Mouse (Mus musculus): Measurements from ENCODE around the gene Arhgef38.

Gene Arhgef38

DNA sequence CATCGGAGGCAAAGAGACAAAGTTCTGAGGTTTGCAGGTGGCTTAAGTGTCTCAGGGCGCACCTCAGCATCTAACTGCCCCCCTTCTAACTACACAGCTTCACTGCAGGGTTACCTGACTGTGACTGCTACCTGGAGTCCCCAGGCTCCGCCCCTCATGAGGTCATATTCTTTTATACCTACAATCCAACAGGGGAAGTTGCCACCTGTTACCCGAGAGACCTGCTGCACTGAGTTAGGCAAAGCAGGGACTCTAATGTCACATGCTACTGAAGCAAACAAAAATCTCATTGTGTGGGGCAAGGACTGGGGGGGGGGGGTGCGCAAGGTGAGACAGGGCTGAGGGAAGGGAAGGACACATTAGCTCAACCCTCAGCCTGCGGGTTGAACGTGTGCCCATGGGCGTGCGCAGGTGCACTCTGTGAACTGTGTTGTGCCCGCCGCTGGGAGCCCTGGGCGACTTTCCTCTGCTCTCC is at the start of gene Arhgef38:
Gene Arhgef38 (minus strand): TSS at position 129 of the 475 bp plus-strand sequence.
- no peak for DNase-seq (ENCODE audit: low read depth, low spot score)

DNA sequence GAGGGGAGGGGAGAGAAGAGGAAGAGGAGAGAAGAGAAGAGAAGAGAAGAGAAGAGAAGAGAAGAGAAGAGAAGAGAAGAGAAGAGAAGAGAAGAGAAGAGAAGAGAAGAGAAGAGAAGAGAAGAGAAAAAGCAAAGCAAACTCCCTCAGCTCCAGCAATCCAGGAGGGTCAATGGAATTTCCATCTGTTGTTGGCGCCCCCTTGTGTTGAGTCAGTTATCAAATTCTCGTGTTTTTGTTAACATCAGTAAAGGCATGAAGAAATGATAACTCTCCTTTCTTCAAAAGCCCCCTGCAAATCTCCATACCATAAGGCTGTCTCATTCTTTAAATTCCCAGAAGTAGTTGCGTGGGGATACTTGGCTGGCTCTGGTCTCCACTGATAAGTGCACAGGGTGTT is 37.1 kb upstream of the Arhgef38 start:
- peak; percentile 75 for DNase-seq (ENCODE audit: low read depth, low spot score)

DNA sequence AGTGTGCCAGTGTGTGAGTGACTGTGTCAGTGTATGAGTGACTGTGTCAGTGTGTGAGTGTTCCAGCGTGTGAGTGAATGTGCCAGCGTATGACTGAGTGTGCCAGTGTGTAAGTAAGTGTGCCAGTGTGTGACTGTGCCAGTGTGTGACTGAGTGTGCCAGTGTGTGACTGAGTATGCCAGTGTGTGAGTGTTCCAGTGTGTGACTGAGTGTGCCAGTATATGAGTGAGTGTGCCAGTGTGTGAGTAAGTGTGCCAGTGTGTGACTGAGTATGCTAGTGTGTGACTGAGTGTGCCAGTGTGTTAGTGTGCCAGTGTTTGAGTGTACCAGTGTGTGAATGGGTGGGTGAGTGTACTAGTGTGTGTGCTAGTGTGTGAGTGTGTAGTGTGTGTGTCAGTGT is 24.1 kb upstream of the Arhgef38 start:
- no peak for DNase-seq (ENCODE audit: low read depth, low spot score)

DNA sequence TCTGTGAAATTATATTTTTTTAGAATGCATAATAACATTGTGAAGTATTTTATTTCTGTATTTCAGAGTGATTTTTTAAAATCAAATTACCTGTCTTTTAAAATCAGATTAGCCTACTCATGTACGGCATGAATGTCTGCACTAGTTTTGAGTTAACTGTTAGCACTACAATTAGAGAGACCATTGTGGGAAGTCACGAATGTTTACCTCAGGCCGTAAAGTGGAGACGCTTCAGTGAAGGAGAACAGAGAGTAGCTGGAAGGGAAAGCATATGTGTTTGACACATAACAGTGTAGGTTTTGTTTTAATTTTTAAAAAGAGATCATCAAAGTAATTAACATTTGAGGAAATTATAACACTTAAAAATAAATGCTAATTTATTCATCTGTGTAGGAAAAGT is 21.1 kb upstream of the Arhgef38 start:
- DNase-seq (ENCODE audit: low read depth, low spot score), result no peak

DNA sequence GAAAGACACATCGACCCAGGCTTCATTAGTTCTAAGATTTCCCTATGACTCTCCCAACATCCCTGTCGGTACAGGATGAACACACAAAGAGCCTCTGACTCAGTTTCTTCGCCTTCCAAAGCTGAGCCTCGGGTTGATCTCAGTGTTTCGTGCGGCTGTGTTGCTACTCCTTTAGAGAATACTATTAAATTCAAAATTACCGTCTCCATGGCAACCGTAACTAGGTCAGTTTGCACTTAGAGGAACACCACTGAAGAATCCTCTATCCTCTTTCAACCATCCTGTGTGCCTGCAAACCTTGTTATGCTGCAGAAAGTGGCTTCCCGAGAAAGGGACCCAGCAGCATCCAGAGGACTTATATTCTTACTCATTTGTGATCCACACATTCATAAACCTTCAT is 9.3 kb upstream of the Arhgef38 start:
- DNase-seq (ENCODE audit: low read depth, low spot score), result peak; percentile 21

DNA sequence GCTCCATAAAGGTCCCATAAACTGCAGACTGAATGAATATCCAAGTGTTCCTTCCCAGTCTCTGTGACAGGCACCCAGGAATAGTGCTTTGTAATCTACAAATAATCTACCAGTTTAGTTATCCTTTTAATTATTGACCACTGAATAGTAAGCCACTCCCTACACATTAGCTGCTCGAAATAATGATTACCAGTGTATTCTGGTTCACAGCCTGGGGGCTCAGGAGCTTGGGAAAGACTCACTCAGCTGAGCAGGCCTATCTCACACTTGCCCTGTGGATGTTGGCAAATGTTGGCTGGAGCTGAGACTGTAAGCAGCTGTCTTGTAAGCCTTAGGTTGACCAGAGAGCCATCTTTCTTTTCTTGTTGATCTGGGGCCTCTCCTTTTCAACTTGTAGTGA is 7.2 kb upstream of the Arhgef38 start:
- DNase-seq (ENCODE audit: low read depth, low spot score), result no peak

DNA sequence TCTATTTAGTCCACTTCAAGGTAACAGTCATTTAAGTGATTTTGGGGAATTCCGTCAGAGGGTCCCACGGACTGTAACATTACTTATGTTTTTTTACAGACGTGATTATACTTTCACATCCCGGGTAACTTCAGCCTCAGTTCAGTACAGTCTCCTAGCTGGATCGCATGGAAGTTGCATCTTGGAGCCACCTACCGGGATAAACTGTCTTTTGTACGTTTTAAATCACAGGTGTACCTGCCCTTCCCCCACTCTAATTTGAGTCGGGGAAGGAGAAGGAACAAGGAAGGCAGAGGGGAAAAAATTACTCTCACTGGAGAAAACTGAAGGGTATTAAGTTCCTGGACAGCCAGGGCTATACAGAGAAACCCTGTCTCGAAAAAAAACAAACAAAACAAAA is 756 bp downstream of the Arhgef38 start:
- no peak for DNase-seq (ENCODE audit: low read depth, low spot score)

DNA sequence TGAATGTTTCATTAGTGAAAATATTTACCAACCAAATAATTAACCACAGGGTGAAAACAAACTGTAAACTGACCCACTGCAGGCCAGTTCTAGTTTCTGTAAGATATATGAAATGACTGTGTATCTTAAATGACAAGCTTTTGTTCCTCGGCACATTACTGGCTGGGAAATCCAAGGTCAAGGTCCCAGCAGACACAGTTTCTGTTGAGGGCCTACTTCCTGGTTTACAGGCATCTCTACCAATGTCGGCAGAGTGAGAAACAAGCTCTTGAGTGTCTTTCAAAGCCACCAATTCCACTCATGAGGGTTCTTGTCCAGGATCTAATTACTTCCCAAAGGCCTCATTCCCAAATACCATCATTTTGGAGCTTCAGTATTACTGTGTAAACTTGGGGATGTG is 4.3 kb downstream of the Arhgef38 start:
- no peak for DNase-seq (ENCODE audit: low read depth, low spot score)

DNA sequence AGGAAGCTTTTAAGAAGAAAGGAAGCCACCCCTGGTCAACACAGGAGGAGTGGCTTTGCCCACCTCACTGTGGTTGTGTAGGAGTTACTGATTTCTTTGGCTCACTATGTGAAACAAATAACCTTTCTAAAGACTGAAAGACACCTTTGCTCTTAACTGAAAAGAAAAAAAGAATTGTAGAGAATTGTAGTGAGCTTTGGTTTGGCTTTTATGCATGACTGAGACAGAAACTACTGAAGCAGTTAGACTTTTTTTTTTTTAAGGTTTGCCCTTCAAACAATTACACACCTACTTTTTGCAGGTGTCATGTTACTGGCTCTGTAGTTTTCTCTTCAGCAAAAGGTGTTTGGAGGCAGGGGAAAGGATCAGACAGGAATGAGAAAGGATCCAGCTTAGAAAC is 5.2 kb downstream of the Arhgef38 start:
- DNase-seq (ENCODE audit: low read depth, low spot score), result no peak

DNA sequence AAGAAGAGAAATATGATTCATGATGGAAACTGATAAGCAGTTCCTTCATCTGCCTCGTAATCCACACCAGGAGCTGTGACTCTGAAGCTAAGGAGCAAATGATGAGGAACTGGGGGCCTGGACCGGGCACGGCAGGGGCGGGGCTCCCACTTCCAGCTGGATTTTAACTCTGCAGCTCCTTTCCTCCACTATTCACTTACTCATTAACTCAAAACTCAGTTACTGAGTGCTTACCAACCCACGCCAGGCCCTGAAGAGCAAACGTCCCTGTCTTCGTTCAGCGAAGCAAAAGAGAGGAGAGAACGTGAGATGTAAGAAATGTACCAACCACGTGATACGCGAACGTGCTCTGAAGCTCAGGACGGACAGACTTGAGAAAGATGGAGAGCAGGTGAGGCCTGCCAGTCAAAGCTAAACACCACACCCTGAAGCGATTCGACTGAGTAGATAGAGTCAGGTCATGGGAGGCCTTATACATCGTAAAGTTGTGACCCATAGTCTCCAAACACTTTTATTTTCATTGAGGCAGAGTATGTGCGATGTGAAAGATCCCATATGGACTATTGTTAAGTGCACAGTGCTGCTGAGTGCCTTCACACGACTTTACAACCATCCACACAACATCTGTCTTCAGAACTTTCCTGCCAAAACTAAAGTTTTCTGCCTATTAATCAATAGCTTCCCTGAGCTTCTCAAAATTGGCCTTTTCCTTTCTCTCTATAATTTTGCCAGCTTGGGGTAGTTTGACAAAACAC is 7.3 kb downstream of the Arhgef38 start:
- no peak for DNase-seq (ENCODE audit: low read depth, low spot score)

DNA sequence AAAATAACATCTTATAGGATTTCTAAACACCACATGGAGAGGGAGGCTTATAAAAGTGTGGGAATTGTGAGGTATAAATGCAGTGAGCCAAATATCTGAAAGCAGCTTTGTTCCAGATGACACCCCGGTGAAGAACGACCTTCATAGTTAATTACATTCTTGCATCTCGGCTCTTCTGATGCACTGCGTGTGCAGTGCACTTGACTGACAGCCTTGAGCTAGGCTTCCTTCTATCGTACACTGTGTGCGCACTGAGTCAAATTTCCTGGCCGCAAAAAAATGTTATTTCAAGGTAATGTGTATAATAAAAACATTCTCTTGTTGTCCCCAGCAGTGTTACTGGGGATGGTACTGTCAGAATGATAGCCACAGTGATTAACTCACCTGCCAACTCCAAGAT is 16.2 kb downstream of the Arhgef38 start:
- no peak for DNase-seq (ENCODE audit: low read depth, low spot score)

DNA sequence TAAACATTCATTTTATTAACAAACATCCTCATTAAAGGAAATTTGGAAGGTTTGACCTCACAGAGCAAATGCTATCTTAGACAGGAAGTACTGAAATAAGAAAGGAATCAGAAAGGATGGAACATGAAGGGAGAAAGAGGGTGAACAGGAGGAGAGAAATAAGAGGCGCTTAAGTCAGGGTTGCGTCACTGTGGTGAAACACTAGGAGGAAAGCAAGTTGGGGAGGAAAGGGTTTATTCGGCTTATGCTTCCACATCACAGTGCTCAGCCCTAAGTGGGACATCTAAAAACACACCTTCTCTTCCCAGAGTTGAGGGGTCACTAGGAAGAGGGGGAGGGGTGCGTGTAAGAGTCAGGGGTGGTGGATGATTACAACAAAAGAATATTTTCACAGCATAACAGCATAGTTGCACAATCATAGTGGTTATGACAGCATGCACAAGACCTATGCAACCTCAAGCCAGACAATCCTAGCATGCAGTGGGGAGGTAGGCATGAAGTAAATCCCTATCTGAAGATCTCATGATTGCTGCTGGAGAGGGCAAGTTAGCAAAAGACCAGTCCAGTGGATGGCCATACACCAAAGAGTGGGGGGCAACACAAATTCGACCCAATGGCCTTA is 19.4 kb downstream of the Arhgef38 start:
- DNase-seq (ENCODE audit: low read depth, low spot score), result no peak

DNA sequence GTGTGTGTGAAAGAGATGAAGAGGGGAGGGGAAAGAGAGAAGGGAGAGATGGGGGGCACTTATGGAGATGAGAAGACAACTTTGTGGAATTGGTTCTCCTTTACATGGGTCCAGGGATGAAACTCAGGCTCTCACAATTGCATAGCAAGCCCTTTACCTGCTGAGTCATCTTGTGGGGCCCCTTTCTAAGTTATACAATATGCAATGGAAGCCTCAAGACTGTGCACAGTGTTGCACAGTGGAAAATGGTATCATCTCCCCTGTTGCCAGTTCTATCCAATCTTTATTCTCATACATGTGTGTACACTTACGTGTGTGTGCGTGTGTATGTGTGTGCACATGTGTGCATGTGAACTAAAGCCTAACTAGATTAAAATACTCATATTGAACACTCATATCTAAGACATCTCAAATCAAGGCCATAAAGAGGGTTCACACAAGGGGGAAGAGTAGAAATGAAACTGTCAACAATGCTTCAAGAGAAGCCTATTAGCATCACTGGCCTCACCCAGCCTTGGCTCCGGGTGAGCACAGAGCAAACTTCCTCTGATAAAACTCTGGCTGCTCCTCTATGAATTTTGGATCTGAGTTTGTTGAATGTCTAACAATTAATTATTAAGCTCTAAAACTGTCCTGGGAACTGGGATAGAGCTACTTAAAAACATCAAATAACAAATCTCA is 21.2 kb downstream of the Arhgef38 start:
- no peak for DNase-seq (ENCODE audit: low read depth, low spot score)

DNA sequence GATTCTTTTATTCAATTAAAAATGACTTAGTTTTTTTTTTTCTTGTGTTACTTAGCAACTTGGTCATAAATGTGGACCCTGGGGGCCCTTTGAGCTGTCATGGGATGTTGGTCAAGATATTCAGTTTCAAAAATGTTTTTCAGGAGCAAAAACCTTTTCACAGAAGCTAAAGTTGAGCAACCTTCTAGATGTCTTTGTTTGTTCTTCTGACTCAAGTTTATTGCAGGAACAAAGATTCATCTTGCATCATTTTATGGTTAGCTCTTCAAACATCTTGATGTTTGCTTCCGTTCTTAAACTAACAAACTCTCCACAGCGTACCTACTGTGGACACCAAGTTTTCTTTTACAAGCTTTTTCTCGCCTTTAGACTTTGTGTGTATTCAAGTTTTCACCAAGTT is 23.4 kb downstream of the Arhgef38 start:
- no peak for DNase-seq (ENCODE audit: low read depth, low spot score)

DNA sequence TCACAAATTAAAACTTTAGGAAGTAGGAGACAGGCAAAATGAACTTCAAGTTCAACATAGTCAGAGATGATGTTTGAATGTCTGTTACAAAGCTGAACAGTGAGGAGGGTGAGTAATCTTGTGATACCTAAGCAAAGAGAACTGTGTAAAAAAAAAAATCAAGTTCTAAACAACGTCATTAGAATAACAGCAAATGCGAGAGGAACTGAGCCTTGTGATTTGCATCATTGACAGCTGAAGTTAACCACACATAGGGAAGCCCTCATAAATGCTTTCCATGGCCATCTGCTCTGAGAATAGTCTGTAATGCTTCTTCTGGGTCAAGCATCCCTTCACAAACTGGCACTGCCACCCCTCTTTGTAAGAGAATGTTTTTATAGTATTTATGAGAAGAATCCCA is 31.0 kb downstream of the Arhgef38 start:
- DNase-seq (ENCODE audit: low read depth, low spot score), result no peak

DNA sequence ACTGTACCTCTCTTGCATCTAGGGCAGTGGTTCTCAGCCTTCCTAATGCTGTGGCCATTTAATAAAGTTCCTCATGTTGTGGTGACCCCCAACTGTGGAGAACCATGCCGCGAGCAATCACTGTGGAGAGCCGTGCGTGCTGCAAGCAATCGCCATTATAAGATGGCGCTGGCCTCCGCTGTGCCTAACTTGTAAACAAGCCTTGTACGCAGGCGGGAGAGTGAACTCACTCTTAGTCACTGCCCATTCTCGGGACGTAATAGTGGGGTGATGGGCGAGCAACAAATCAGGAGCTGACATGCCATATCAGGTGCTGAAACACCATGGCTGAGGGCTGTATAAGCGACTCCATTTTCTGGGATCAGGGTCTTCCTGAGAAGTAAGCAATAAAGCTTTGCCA is 32.6 kb downstream of the Arhgef38 start:
- DNase-seq (ENCODE audit: low read depth, low spot score), result peak; percentile 80

DNA sequence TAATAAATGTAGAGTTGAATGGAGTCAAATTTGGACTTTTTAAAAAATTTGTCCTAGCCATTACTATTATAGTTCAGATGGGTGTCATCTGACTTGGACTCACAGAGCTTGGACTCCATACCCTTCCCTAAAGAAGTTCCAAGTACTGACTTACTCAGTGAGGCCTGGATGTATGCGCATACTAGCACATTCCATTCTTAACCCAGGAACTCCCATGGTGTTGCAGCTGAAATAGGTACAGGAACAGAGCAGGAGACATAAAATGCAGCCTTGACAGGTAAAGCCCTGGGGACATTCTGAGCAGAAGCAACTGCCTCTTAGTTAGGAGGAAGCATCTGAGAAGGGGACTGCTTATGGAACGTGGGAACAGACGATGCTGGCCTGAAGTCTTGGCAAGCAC is 45.8 kb downstream of the Arhgef38 start:
- DNase-seq (ENCODE audit: low read depth, low spot score), result peak; percentile 63

DNA sequence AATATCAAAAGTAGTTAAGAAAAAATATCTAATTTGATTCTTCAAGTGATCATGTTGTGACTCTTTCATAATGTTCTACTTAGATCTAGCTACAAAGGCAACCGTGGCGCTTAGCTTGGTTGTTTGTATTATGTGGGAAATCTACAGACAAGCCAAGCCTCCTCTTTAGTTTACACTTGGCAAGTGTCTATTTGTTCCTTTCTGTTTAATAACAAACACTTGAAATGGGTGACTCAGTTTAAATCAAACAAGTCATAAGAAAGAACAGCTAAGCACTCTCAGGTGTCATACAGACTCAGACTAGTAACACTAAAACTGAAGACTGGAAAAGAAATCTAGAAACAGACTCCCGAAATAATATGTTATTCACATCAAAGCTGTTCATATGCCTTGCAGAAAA is 47.2 kb downstream of the Arhgef38 start:
- no peak for DNase-seq (ENCODE audit: low read depth, low spot score)

DNA sequence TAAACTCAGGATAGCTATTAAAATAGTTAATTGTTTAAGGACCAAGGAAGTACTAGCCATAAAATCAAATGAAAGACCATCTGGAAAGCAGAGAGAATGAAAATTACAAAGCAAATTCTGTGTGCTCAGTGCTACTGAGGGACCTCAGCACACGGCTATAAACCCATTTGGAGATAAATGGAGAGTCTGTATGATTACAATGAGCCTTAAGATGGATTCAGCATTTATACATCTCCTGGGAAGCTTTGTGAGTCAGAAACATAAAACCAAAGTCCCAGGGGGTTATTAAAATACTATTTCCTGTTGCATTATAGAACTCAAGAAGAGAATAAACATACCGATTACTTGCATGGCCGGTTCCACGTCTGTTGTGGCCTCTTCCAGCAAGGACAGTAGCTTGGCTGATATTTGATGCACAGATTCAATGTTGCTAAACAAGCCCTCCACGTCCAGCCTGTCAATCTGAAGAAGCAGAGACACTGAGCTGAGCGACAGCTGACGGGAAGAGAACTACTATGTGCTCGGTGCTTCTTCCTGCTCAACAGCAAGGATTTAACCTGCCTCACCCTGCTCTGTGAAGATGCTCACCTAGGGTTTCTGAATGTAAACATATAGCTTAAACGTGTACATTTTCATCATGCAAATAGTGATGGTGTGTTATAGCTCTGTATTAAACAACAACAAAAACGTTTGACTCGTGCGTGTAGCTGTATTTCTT is 58.6 kb downstream of the Arhgef38 start:
- no peak for DNase-seq (ENCODE audit: low read depth, low spot score)

DNA sequence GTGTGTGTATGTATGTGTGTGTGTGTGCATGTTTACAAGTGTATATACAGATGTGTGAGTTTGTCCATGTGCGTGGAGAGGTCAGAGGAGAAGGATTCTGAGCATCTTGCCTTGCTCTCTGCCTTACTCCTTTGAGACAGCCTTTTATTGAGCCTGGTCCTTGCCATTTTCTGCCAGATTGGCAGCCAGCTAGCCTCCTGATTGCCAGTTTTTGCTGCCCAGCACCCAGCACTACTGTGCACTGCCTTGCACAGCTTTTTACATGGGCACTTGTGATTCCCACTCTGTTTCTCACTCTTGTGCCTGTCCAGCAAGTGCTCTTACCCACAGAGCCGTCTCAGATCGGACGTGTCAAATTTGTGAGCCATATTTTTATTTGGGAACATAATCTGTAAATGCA is 62.5 kb downstream of the Arhgef38 start:
- DNase-seq (ENCODE audit: low read depth, low spot score), result no peak

DNA sequence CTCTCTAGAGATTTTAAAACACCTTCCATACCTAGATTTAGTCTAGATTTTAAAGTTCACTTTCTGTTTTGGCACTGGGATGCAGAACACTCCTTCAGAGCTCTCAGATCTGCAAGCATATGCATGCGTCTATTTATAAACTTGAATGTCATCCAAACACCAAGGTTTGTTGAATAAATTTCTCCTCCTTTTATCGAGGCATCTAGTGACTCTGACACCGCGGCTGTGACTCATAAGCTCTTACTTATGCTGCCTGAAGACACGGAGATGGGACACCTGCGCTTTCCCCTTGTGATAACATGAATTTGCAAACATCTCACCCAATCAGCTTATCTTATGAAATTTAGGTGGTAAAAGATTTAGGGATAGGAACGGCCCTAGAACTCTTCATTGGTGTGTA is 65.0 kb downstream of the Arhgef38 start:
- no peak for DNase-seq (ENCODE audit: low read depth, low spot score)

DNA sequence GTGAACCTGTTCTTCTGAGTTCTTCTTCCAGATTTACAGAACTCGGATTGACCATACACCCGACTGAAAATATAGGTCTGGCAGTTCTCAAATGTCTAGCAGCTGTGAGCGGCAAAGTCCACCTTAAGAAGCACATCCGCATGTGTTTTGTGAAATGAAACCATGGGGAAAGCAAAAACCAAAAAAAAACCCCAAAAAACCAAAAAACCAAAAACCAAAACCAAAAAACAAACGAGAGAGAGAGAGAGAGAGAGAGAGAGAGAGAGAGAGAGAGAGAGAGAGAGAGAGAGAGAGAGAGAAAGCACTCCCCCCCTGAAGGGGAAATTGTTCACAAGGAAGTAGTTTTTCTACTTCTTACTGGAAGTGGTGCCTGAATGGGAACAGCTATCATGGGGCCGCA is 67.2 kb downstream of the Arhgef38 start:
- no peak for DNase-seq (ENCODE audit: low read depth, low spot score)
